Mouse (Mus musculus) small intestine, adult 2 months (tissue): ENCODE results near the gene Lyrm1.

Experiments used
- CTCF ChIP-seq: fragments of 200-500 bp; IDR thresholded peaks from 2 replicates; pipeline ENCODE4 v1.5.1; 2012; ENCODE audit warnings: low read depth, mild to moderate bottlenecking, control low read depth, inconsistent platforms, low read length, moderate library complexity, mixed read lengths; ENCODE audit not compliant: insufficient replicate concordance, insufficient read length; ENCODE audit errors: extremely low read depth
- POLR2A ChIP-seq: fragments of 200-500 bp; IDR thresholded peaks from 2 replicates; pipeline ENCODE4 v1.6.1; 2012; ENCODE audit warnings: low read depth, mild to moderate bottlenecking, control low read depth, inconsistent platforms, low read length, moderate library complexity

DNA sequence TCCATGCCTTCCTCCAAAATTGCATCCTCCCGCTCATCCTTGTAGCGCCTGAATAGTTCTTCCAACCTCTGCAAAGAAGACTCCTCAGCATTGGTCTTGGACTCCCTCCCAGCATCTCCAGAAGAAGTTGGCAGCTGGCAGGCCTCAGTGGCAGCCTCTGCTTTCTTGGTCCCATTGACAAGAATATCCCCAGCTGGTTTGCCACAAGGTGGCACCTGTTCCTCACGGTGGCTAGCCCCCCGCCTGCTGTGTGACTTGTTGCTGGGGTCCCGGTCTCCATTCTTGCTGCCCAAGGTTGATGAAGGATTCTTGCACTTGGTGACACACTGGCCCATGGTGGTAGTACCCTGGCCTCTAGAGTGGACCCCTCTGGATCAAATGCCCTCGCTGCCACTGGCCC lies 36.2 kb upstream of the Lyrm1 start:
- TF ChIP-seq CTCF (0 out of 2 replicates have a peak, but pooled peaks have one; percentile 11), POLR2A (no peak)
